Mouse (Mus musculus) CD4-positive, CD25-positive, alpha-beta regulatory T cell (primary cell): Measurements from ENCODE around the gene Ofcc1. TPM values are rescaled to one million over a fixed set of nuclear protein-coding genes. Genes with fewer than 3 reads are reported as not detected.

Source experiments
- polyA plus RNA-seq: library from polyadenylated mRNA; unstranded; fragments of 100-300 nt; shearing (Covaris generic); gene quantifications from one replicate; pipeline ENCODE4 v1.2.1, GENCODE M21; 2017

Gene Ofcc1
- polyA plus RNA-seq = not detected

GRCm38 (mm10) chr13:40361288-40361687 lies at the start of gene Ofcc1:
TSS of gene Ofcc1 (minus strand) at chr13:40361450.

